ENCODE assay signal across 8 mouse cellular contexts in genomic region chr3:86129757-86130156, GRCm38 (mm10). TPM values are rescaled to one million over a fixed set of nuclear protein-coding genes. Genes with fewer than 3 reads are reported as not detected.
DNase-seq lines count a peak whose midpoint lies in the region; ATAC-seq and TF ChIP-seq lines count a peak whose summit lies in the region.

No protein-coding gene starts in this region.

- DNase-seq in 416B (ENCODE audit: low read depth) (peak; percentile 71), ES-E14 (ENCODE audit: low read depth, low spot score) (peak; percentile 68)
- peak; percentile 22 for DNase-seq in cerebellum, adult 11-12 months
- peak; percentile 90 for DNase-seq in forebrain, postnatal 0 days
- DNase-seq in kidney, adult 8-10 months, result peak; percentile 23 to 66
- DNase-seq in limb, embryonic 14.5 days (ENCODE audit: low spot score), result peak; percentile 69
- DNase-seq in neural tube, embryonic 11.5 days (ENCODE audit: low spot score), result peak; percentile 60
- DNase-seq in thymus, postnatal 36 days, result peak; percentile 18 to 44

- peak; percentile 89 for TF ChIP-seq CTCF in forebrain, postnatal 0 days (IDR thresholded peaks at IDR 0.05; ENCODE audit: low read depth)

- in situ Hi-C loops in ES-E14 (cut with MboI; ENCODE audit: low sequenced_read_pairs in 2 of 2, unreplicated experiment in 2 of 2), result no loop called here

- H3K27me3 ChIP-seq in forebrain, postnatal 0 days (ENCODE audit: insufficient read depth, low read length), result no peaks in the 10 kb centered on the region
- H3K27me3 ChIP-seq in limb, embryonic 14.5 days (ENCODE audit: control insufficient read depth, insufficient read depth, low read length), result no peaks in the 10 kb centered on the region
- H3K27me3 ChIP-seq in neural tube, embryonic 11.5 days (ENCODE audit: control insufficient read depth, insufficient read depth, low read length), result no peaks in the 10 kb centered on the region

- peaks cover 2% of the 10 kb centered on the region; the same call in 1 of the 2 replicates for H3K36me3 ChIP-seq in ES-E14 (ENCODE audit: control insufficient read depth, insufficient read depth, low read length, poor library complexity, severe bottlenecking)
- peaks cover 16% of the 10 kb centered on the region for H3K36me3 ChIP-seq in forebrain, postnatal 0 days (ENCODE audit: insufficient read depth)
- H3K36me3 ChIP-seq in limb, embryonic 14.5 days (ENCODE audit: control insufficient read depth, insufficient read depth, low read length), result no peaks in the 10 kb centered on the region
- H3K36me3 ChIP-seq in neural tube, embryonic 11.5 days (ENCODE audit: control insufficient read depth, insufficient read depth, low read length), result no peaks in the 10 kb centered on the region

- H3K4me3 ChIP-seq in ES-E14 (ENCODE audit: insufficient read depth in 1 of 2, low read depth in 1 of 2, low read length in 2 of 2, poor library complexity in 1 of 2, severe bottlenecking in 1 of 2), result no peak overlapping the region
- no peak overlapping the region for H3K4me3 ChIP-seq in forebrain, postnatal 0 days (ENCODE audit: low read depth, low read length)
- no peak overlapping the region for H3K4me3 ChIP-seq in limb, embryonic 14.5 days (replicated peaks; ENCODE audit: low read length)
- H3K4me3 ChIP-seq in neural tube, embryonic 11.5 days (ENCODE audit: low read depth, low read length), result no peak overlapping the region

- 9% methylated on average over 6 of the region's 6 CpGs for WGBS in forebrain, postnatal 0 days
- WGBS in limb, embryonic 14.5 days, result 11% methylated on average over 6 of the region's 6 CpGs
- 12% methylated on average over 6 of the region's 6 CpGs for WGBS in neural tube, embryonic 11.5 days

- no peaks in the 10 kb centered on the region for H3K4me1 ChIP-seq in ES-E14 (ENCODE audit: control insufficient read depth in 2 of 2, insufficient read depth in 2 of 2, low read length in 2 of 2, poor library complexity in 1 of 2)
- no peaks in the 10 kb centered on the region for H3K4me1 ChIP-seq in forebrain, postnatal 0 days (ENCODE audit: insufficient read depth)
- H3K4me1 ChIP-seq in limb, embryonic 14.5 days (ENCODE audit: control insufficient read depth, insufficient read depth, low read length), result no peaks in the 10 kb centered on the region
- H3K4me1 ChIP-seq in neural tube, embryonic 11.5 days (ENCODE audit: control insufficient read depth, insufficient read depth, low read length), result no peaks in the 10 kb centered on the region

- no peak for TF ChIP-seq POLR2A in limb, embryonic 14.5 days (IDR thresholded peaks at IDR 0.05; ENCODE audit: borderline replicate concordance, extremely low read depth, insufficient read depth, insufficient read length)

- H3K9ac ChIP-seq in ES-E14 (ENCODE audit: insufficient read depth, low read depth, low read length, poor library complexity, severe bottlenecking), result no peak overlapping the region
- no peak overlapping the region for H3K9ac ChIP-seq in forebrain, postnatal 0 days
- no peak overlapping the region for H3K9ac ChIP-seq in limb, embryonic 14.5 days (ENCODE audit: low read depth, low read length, severe bottlenecking)
- no peak overlapping the region for H3K9ac ChIP-seq in neural tube, embryonic 11.5 days (ENCODE audit: low read length)

- ATAC-seq in forebrain, postnatal 0 days, result peak; percentile 74
- ATAC-seq in limb, embryonic 14.5 days (ENCODE audit: low FRiP score, low read depth), result peak; percentile 54; the same call in 1 of the 2 replicates
- no peak for ATAC-seq in neural tube, embryonic 11.5 days (ENCODE audit: insufficient read depth, low FRiP score, low TSS enrichment)

- H3K9me3 ChIP-seq in ES-E14 (ENCODE audit: control insufficient read depth, insufficient read depth, low read depth, low read length), result no peaks in the 10 kb centered on the region
- no peaks in the 10 kb centered on the region for H3K9me3 ChIP-seq in forebrain, postnatal 0 days (ENCODE audit: low read length)
- no peaks in the 10 kb centered on the region for H3K9me3 ChIP-seq in limb, embryonic 14.5 days (ENCODE audit: control insufficient read depth, low read length)
- H3K9me3 ChIP-seq in neural tube, embryonic 11.5 days (ENCODE audit: control insufficient read depth, low read length), result no peaks in the 10 kb centered on the region

- H3K27ac ChIP-seq in ES-E14 (ENCODE audit: insufficient read depth, low read depth, low read length, poor library complexity, severe bottlenecking), result no peak overlapping the region
- H3K27ac ChIP-seq in forebrain, postnatal 0 days (ENCODE audit: low read depth, low read length), result no peak overlapping the region
- no peak overlapping the region for H3K27ac ChIP-seq in limb, embryonic 14.5 days (replicated peaks; ENCODE audit: low read depth, low read length)
- H3K27ac ChIP-seq in neural tube, embryonic 11.5 days (ENCODE audit: low read depth, low read length), result no peak overlapping the region

- no peak overlapping the region for H3K4me2 ChIP-seq in forebrain, postnatal 0 days (ENCODE audit: low read depth)
- no peak overlapping the region for H3K4me2 ChIP-seq in limb, embryonic 14.5 days (replicated peaks; ENCODE audit: low read depth, low read length, severe bottlenecking)
- no peak overlapping the region for H3K4me2 ChIP-seq in neural tube, embryonic 11.5 days (ENCODE audit: low read depth)

TF ChIP-seq in ES-E14, 5 proteins besides CTCF, POLR2A, EP300 and RAD21:
- TF ChIP-seq CHD2 (IDR thresholded peaks at IDR 0.05; ENCODE audit: low read depth, low read length), result no peak
- TF ChIP-seq MAFK (IDR thresholded peaks at IDR 0.05; ENCODE audit: insufficient read depth, low read depth, low read length), result no peak
- no peak for TF ChIP-seq ZNF384 (IDR thresholded peaks at IDR 0.05; ENCODE audit: low read depth, low read length)
- TF ChIP-seq HCFC1 (IDR thresholded peaks at IDR 0.05; ENCODE audit: borderline replicate concordance, insufficient read depth, low read length), result no peak
- 0 out of 2 replicates have a peak, but pooled peaks have one; percentile 51 for TF ChIP-seq ZC3H11A (IDR thresholded peaks at IDR 0.05; ENCODE audit: borderline replicate concordance, low read depth, low read length)

RNA-seq across cellular contexts. Expression of gene Rps3a1, which starts 12.7 kb away (rescaled TPM):
- total RNA-seq in ES-E14 (2012; rRNA removed), result 523 and 665 TPM in 2 replicates
- 996 and 1,231 TPM in 2 replicates for total RNA-seq in forebrain, postnatal 0 days (2014; rRNA removed)
- polyA plus RNA-seq in forebrain, postnatal 0 days (2015; fragmentation: Nextera tagmentation; extraction: Ambion mirVana), result 709 and 888 TPM in 2 replicates
- 1,087 and 1,916 TPM in 2 replicates for polyA plus RNA-seq in limb, embryonic 14.5 days (2012; rRNA removed)
- 1,503 and 1,577 TPM in 2 replicates for polyA plus RNA-seq in limb, embryonic 14.5 days (2014; fragmentation: Nextera tagmentation; extraction: Ambion mirVana)
- polyA plus RNA-seq in neural tube, embryonic 11.5 days (2014; fragmentation: Nextera tagmentation; extraction: Ambion mirVana), result 965 and 1,059 TPM in 2 replicates

Comparison
In these comparisons a context has a peak if more than half of its experiments do, and no peak if none do; other contexts are left out.
1. DNase-seq: peak in every context shown above with its lines; median percentile 90 in forebrain, postnatal 0 days; 71 in 416B; 69 in limb, embryonic 14.5 days; 68 in ES-E14; 60 in neural tube, embryonic 11.5 days; 44 in kidney, adult 8-10 months; 31 in thymus, postnatal 36 days; 22 in cerebellum, adult 11-12 months.